Mouse (Mus musculus): Measurements from ENCODE around the gene Ikzf1. TPM values are rescaled to one million over a fixed set of nuclear protein-coding genes. Genes with fewer than 3 reads are reported as not detected.

The Ikzf1 gene
- total and polyA plus RNA-seq, 3 experiments, result 60.5 to 214 (median 143) TPM

GRCm38 (mm10) chr11:11781728-11782127, 96.9 kb downstream of the Ikzf1 start:
- Histone ChIP-seq H3K27me3 (ENCODE audit: insufficient read depth, low read length) (peaks cover 6% of the 10 kb centered on the region), H3K9me3 (replicated peaks) (no peaks in the 10 kb centered on the region), H3K4me1 (ENCODE audit: insufficient read depth, low read depth, low read length) (peaks cover 4% of the 10 kb centered on the region; the same call in 1 of the 2 replicates), H3K36me3 (replicated peaks) (no peaks in the 10 kb centered on the region), H3K4me3 (ENCODE audit: low read depth, low read length) (no peak overlapping the region)
- DNase-seq (ENCODE audit: low spot score) (no peak), ATAC-seq (ENCODE audit: extremely low read depth, insufficient number of reproducible peaks, low FRiP score, poor library complexity, severe bottlenecking) (no peak)
- TF ChIP-seq TAL1 (conservative IDR thresholded peaks at IDR 0.05; ENCODE audit: low read depth, low read length) (no peak), GATA2 (IDR thresholded peaks at IDR 0.05; ENCODE audit: borderline replicate concordance, low read depth, low read length) (no peak), CTCF (IDR thresholded peaks at IDR 0.05; ENCODE audit: low read depth, low read length) (no peak), GATA1 (IDR thresholded peaks at IDR 0.05; ENCODE audit: borderline replicate concordance, low read length) (no peak), POLR2AphosphoS5 (IDR thresholded peaks at IDR 0.05; ENCODE audit: insufficient replicate concordance, low read depth, low read length) (no peak)

DNA sequence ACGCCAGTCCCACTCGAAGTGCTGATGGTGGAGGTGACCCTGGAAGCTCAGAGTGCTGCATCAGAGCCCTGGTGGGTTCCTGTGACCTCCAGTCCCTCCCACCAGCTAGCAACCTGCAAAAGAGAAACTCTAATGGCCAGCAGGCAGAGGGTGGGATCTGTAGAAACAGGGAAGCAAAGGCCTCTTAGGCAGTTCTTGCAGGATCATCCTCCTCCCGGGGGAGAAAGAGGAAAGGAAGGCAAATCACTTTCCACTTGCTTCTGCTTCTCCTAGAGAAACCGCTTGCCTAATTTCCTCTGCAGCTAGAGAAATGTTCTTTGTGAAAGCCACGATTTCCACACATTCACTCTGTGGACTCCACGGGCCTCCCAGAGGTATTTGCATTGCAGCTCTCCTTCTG, 100.7 kb downstream of the Ikzf1 start:
- DNase-seq (ENCODE audit: low spot score), result no peak
- Histone ChIP-seq H3K27me3 (ENCODE audit: insufficient read depth, low read length) (peaks cover 3% of the 10 kb centered on the region), H3K36me3 (replicated peaks) (no peaks in the 10 kb centered on the region), H3K4me3 (ENCODE audit: low read depth, low read length) (no peak overlapping the region), H3K9me3 (replicated peaks) (no peaks in the 10 kb centered on the region), H3K4me1 (ENCODE audit: insufficient read depth, low read depth, low read length) (peaks cover 10% of the 10 kb centered on the region; the same call in 1 of the 2 replicates)
- no peak for ATAC-seq (ENCODE audit: extremely low read depth, insufficient number of reproducible peaks, low FRiP score, poor library complexity, severe bottlenecking)
- TF ChIP-seq GATA2 (IDR thresholded peaks at IDR 0.05; ENCODE audit: borderline replicate concordance, low read depth, low read length) (no peak), TAL1 (conservative IDR thresholded peaks at IDR 0.05; ENCODE audit: low read depth, low read length) (no peak), CTCF (IDR thresholded peaks at IDR 0.05; ENCODE audit: low read depth, low read length) (no peak), POLR2AphosphoS5 (IDR thresholded peaks at IDR 0.05; ENCODE audit: insufficient replicate concordance, low read depth, low read length) (no peak), GATA1 (IDR thresholded peaks at IDR 0.05; ENCODE audit: borderline replicate concordance, low read length) (no peak)

- DNase-seq (ENCODE audit: low spot score), result peak; percentile 45
- H3K27me3 ChIP-seq (ENCODE audit: insufficient read depth, low read length), result peaks cover 3% of the 10 kb centered on the region
- TF ChIP-seq TAL1 (conservative IDR thresholded peaks at IDR 0.05; ENCODE audit: low read depth, low read length) (no peak), GATA1 (IDR thresholded peaks at IDR 0.05; ENCODE audit: borderline replicate concordance, low read length) (no peak), GATA2 (IDR thresholded peaks at IDR 0.05; ENCODE audit: borderline replicate concordance, low read depth, low read length) (no peak), POLR2AphosphoS5 (IDR thresholded peaks at IDR 0.05; ENCODE audit: insufficient replicate concordance, low read depth, low read length) (no peak), CTCF (IDR thresholded peaks at IDR 0.05; ENCODE audit: low read depth, low read length) (no peak; the same call in 1 of the 2 replicates)
- peaks cover 1% of the 10 kb centered on the region for H3K36me3 ChIP-seq (replicated peaks)
- ATAC-seq (ENCODE audit: extremely low read depth, insufficient number of reproducible peaks, low FRiP score, poor library complexity, severe bottlenecking), result peak; percentile 95
- peaks cover 10% of the 10 kb centered on the region; the same call in 1 of the 2 replicates for H3K4me1 ChIP-seq (ENCODE audit: insufficient read depth, low read depth, low read length)
- H3K4me3 ChIP-seq (ENCODE audit: low read depth, low read length), result no peak overlapping the region
- no peaks in the 10 kb centered on the region for H3K9me3 ChIP-seq (replicated peaks)
Observed at GRCm38 (mm10) chr11:11788521-11788974, 103.7 kb downstream of the Ikzf1 start.

GRCm38 (mm10) chr11:11794626-11795025, 109.8 kb downstream of the Ikzf1 start:
- ATAC-seq (ENCODE audit: extremely low read depth, insufficient number of reproducible peaks, low FRiP score, poor library complexity, severe bottlenecking) (no peak), DNase-seq (ENCODE audit: low spot score) (no peak)
- Histone ChIP-seq H3K9me3 (replicated peaks) (no peaks in the 10 kb centered on the region), H3K27me3 (ENCODE audit: insufficient read depth, low read length) (no peaks in the 10 kb centered on the region), H3K4me1 (ENCODE audit: insufficient read depth, low read depth, low read length) (peaks cover 3% of the 10 kb centered on the region; the same call in 1 of the 2 replicates), H3K4me3 (ENCODE audit: low read depth, low read length) (no peak overlapping the region), H3K36me3 (replicated peaks) (peaks cover 40% of the 10 kb centered on the region)
- TF ChIP-seq GATA2 (IDR thresholded peaks at IDR 0.05; ENCODE audit: borderline replicate concordance, low read depth, low read length) (no peak), POLR2AphosphoS5 (IDR thresholded peaks at IDR 0.05; ENCODE audit: insufficient replicate concordance, low read depth, low read length) (no peak), TAL1 (conservative IDR thresholded peaks at IDR 0.05; ENCODE audit: low read depth, low read length) (no peak), CTCF (IDR thresholded peaks at IDR 0.05; ENCODE audit: low read depth, low read length) (no peak), GATA1 (IDR thresholded peaks at IDR 0.05; ENCODE audit: borderline replicate concordance, low read length) (no peak)

- DNase-seq (ENCODE audit: low spot score) (no peak), ATAC-seq (ENCODE audit: extremely low read depth, insufficient number of reproducible peaks, low FRiP score, poor library complexity, severe bottlenecking) (no peak)
- Histone ChIP-seq H3K4me1 (ENCODE audit: insufficient read depth, low read depth, low read length) (peaks cover 33% of the 10 kb centered on the region), H3K36me3 (replicated peaks) (peaks cover 66% of the 10 kb centered on the region), H3K27me3 (ENCODE audit: insufficient read depth, low read length) (no peaks in the 10 kb centered on the region), H3K4me3 (ENCODE audit: low read depth, low read length) (no peak overlapping the region), H3K9me3 (replicated peaks) (no peaks in the 10 kb centered on the region)
- TF ChIP-seq GATA2 (IDR thresholded peaks at IDR 0.05; ENCODE audit: borderline replicate concordance, low read depth, low read length), result no peak
- TF ChIP-seq TAL1 (conservative IDR thresholded peaks at IDR 0.05; ENCODE audit: low read depth, low read length), result no peak
- no peak for TF ChIP-seq CTCF (IDR thresholded peaks at IDR 0.05; ENCODE audit: low read depth, low read length)
- TF ChIP-seq GATA1 (IDR thresholded peaks at IDR 0.05; ENCODE audit: borderline replicate concordance, low read length), result no peak
- no peak for TF ChIP-seq POLR2AphosphoS5 (IDR thresholded peaks at IDR 0.05; ENCODE audit: insufficient replicate concordance, low read depth, low read length)
Observed at GRCm38 (mm10) chr11:11798690-11799089, 113.9 kb downstream of the Ikzf1 start.

- no peak overlapping the region; the same call in 1 of the 2 replicates for H3K4me3 ChIP-seq (ENCODE audit: low read depth, low read length)
- H3K36me3 ChIP-seq (replicated peaks), result peaks cover 75% of the 10 kb centered on the region
- peaks cover 41% of the 10 kb centered on the region for H3K4me1 ChIP-seq (ENCODE audit: insufficient read depth, low read depth, low read length)
Observed at GRCm38 (mm10) chr11:11800304-11800703, 115.5 kb downstream of the Ikzf1 start.

More at GRCm38 (mm10) chr11:11800304-11800703, 115.5 kb downstream of the Ikzf1 start:
- Histone ChIP-seq H3K27me3 (ENCODE audit: insufficient read depth, low read length) (no peaks in the 10 kb centered on the region), H3K9me3 (replicated peaks) (no peaks in the 10 kb centered on the region)
- 0 out of 2 replicates have a peak, but pooled peaks have one; percentile 15 for ATAC-seq (ENCODE audit: extremely low read depth, insufficient number of reproducible peaks, low FRiP score, poor library complexity, severe bottlenecking)
- no peak for DNase-seq (ENCODE audit: low spot score)
- TF ChIP-seq POLR2AphosphoS5 (IDR thresholded peaks at IDR 0.05; ENCODE audit: insufficient replicate concordance, low read depth, low read length), result no peak
- TF ChIP-seq TAL1 (conservative IDR thresholded peaks at IDR 0.05; ENCODE audit: low read depth, low read length), result peak; percentile 55
